Mouse (Mus musculus) WW6 (cell line): ENCODE data around the gene Cflar.
"Not testable (repeated sequence)": the region's sequence is repeated elsewhere in the genome, so short reads cannot be mapped to it uniquely, and the experiment has no call there.

Source experiments
- DNase-seq: peaks from one replicate; pipeline ENCODE4 v3.0.0-alpha.2; 2013; ENCODE audit warnings: low read depth, low spot score

The Cflar gene

DNA sequence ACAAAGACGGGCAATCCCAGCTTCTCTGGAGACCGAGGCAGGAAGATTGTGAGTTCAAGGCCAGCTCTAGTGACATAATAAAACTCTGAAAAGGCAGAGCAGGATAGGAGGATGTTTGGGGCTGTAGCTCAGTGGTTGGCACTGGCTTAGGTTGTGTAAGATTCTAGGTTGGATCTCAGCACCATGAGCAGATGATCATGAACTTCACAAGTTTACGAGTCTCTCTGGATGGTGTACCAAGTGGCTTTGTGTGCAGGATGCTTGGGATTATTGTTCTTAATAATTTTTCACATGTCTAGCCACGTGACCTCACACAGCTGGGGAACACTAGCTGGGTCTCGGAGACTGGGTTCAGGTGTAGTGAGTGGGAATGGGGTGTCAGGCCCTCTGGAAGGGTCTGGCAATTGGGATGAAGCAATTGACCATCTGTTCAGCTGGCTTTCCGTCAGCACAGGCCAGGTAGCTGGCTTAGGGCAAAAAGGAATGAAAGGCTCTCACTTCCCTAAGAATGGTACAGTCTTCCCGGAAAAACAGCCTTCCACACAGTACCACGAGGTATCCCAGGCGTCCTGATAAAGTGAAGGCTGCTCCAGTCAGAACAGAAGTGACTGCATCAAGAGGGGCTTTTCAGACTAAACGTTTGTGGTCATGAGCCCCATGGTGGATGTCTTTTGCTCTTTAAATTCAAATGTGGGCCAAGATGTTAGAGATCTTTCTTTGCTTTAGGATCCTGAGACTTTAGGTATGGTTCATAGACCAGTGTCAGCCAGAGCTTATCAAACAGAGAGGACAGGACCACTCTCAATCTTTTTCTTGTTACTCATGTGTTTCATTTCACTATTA lies 16.7 kb downstream of the Cflar start:
- DNase-seq, result no peak

DNA sequence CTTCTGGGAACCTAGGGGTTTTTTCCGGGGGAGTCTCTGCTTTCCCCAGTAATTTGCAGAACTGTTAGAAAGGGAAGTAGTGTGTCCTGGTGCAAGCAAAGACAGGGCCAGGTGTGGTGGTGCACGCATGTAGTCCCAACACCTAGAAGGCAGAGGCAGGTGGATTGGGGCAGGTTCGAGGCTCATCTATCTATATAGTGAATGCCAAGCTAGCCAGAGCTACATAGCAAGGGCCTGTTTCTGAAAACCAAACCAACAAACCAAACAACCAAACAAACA lies 17.2 kb downstream of the Cflar start:
- DNase-seq, result no peak

DNA sequence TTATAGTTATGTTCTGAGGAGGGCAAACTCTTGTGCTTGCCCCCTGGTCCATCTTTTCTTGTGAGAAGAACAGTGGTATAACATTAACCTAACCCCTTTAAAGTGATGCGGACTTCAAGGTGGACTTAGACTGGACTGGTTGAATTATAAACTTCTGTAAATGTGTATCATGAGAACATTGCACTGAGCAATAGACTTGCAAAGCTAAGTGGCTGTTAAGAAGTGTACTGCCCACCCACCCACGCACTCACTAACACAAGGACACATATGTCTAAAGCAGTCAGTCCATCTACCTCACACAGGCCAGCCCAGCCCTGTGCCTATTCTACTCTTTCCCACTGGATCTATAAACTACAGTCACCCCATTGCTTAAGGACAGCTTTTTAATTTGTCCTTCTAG lies 22.3 kb downstream of the Cflar start:
- no peak for DNase-seq

DNA sequence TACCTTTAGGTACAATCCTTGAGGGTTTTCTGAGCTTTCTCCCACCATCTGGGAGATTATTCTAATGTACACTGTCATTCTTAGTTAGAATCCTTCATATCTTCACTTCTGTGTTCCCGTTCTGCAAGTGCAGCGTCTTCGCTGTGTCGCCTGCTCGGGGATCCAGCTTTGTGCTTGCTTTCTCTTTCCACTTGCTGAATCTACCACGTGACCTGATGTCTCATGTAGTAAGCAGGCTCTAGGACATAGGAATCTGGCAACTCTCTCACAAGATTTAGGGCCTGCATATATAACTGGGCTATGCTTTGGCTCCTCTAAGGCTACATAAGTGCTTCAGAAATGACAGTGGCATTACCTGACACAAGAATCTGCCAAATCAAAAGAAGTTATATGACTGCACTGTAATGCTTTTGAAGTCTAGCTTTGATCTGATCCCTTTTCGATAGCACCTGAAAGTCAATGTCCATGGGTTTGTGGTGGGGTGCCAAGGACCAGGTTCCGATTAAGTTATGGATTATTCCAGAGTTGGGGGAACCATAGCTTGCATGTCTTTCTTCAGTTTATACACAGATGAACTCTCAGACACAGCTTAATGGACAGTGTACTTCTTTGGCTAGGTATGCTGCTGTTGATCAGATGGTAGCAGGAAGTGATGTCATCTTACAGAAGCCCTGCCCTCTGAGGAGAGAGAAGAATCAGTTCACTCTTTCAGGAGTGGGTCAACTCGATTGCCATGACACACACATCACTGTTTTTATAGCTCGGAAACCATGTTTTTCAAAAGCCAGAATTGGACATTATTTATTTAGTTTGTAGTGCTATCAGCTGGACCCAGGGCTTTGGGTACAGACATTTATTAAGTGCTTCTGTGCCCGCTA lies 23.0 kb downstream of the Cflar start:
- no peak for DNase-seq

DNA sequence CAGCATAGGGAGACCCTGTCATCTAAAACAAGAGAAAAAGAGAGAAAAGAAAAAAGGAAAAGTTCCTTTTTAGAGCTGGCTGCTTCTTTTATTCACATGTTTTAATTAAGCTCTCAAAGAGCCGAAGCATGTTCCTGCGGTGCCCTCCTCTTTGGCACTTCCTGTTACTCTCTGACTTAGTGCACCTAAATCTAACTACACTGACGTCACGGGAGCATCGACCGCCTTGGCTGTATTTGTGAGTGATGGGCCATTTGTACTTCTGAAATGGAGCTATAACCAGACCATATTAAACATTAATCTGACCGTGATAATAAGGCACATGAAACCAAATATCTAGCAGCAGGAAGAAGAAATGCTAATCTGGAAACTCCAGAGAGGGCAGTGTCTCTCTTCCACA lies 24.7 kb downstream of the Cflar start:
- DNase-seq, result no peak

DNA sequence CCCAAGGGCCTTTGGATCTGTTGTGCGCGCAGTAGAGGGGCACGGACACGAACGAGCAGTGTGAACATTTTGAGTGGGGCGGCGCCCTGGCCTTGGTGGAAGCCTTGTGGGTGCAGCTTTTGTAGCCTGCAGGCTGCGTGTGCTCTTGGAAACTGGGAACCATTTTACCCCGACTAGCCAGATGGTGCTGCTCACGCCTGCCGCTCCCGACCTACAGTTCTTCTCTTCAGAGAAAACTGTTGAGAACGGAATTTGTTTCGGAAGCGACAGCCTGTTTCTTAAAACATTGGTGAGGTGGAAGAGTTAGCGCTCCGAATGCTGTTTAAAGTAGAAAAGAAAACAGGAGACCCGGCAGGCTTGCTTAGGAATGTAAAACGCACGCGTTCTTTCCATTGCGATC lies 25.7 kb downstream of the Cflar start:
- no peak for DNase-seq

DNA sequence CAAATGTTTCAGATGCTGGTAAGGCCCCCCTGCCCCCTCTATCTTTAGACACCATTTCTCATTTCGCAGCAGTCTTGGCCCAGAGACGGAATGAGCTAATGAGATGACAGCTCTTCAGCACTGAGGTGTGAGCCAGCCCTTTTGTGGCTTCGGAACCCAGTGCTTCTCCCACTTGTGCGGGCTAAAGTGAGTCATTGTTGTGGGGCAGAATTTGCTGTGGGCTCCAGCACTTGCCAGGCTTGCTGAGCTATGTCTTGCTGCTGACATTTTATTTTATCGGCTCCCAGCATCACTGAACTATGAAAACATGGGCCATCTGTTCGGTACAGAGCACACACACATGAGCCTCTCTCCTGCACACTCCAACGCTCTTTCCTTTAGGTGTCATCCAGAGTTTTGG lies 28.2 kb downstream of the Cflar start:
- DNase-seq, result no peak

DNA sequence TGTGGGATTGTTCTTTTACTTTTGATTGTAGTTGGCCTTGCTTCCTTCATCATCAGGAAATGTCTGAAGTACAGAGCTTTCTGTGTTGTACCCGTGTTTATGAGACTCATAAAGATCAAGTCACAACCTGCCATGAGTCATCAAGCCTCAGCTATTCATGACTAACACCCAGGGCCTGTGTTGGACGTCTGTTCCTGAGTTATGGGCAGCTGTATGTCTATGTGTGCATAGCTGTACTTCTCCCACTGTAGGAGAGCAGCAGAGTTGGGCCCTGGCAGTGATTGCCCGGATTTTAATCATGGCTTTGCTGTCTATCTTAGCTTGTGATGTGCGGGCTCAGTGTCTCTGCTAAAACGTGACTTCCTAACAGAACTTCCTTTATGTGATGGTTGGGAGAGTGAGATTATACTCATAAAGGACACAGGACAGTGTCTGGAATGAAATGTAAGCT lies 31.3 kb downstream of the Cflar start:
- no peak for DNase-seq

DNA sequence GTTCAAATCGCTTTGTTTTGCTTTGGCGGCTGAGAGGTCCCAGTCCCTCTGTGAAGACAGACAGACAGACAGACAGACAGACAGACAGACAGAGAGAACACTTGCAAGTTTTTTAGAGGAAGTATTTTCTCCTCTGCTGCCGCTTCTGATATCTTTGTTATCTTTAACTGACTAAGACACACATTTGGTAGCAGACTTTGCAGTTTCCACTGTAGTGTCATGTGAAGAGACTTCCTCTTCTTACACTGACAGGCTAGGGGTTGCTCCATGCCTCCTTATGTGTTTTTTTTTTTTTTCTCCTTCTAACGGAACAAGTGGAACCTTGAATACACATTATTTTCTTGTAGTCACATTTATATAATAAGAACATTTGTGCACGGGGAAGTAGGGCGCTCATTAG lies 31.9 kb downstream of the Cflar start:
- no peak for DNase-seq

DNA sequence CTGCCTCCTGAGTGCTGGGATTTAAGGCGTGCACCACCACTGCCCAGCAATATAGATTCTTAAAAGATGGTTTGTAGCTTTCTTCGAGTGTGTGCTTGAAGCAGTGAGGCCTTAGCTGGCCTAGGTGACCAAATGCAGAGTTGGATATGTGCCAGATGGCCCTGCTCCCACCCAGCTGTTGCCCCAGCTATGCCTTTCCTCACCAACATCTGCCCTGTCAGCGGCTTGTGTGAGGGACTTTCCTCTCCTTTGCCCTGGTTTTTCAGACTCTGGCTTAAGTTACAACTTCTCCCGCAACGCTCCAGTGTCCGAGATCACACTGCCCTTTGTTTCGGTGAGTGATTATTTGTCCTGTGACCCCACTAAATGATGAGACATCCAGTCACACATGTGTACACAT lies 33.3 kb downstream of the Cflar start:
- DNase-seq, result no peak

DNA sequence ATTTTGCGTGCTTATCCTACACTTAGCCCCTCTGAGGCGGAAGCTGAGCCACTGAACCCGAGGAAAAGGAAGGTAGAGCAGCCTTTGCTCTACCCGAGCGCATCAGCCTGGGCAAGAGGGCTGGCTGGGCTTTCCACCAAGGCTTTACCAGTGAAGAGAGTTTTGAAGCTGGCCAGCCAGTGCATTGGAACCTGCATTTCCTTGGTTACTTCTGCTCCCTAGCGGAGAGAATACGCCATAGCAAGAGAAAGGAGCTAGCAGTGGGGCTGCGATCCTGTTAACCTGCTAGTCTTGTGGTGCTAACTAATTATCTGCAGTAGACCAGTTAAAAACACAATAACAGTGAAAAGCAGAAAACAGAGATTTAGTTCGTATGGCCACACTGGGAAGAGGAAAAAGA lies 35.6 kb downstream of the Cflar start:
- DNase-seq, result no peak

DNA sequence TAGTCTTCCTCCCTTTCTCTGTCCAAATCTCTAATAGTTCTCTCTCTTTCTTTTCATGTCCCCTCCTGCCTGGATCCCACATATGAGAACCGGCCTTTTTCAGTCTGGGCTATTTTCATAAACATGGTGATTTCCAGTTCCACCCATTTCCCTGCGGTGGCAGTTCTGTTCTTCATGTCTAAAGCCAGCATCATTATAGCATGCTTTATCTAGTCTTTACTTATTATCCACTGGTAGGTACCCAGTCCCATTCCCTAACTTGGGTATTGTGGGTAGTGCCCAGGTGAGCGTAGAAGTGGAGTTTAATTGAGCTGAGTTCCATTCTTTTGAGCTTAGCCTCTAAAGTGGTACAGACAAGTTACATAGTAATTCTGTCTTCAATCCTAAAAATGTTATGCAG lies 48.1 kb downstream of the Cflar start:
- DNase-seq, result no peak

DNA sequence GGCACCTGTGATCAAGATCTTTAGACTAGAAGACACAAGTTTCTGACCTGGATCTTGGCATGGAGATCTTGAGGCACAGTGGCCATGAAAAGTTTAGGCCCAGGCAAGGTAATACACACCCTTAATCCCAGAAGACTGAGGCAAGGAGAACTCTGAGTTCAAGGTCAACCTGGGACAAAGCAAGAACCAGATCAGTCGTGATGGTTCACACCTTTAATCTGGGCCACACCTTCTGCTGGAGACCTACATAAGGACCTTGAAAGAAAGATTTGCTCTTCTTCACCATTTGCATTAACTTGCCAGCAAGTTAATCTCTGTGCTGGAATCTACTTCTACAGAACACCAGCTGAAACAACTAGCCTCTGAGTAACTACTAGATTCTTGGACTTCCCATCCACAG lies 49.3 kb downstream of the Cflar start:
- no peak for DNase-seq

DNA sequence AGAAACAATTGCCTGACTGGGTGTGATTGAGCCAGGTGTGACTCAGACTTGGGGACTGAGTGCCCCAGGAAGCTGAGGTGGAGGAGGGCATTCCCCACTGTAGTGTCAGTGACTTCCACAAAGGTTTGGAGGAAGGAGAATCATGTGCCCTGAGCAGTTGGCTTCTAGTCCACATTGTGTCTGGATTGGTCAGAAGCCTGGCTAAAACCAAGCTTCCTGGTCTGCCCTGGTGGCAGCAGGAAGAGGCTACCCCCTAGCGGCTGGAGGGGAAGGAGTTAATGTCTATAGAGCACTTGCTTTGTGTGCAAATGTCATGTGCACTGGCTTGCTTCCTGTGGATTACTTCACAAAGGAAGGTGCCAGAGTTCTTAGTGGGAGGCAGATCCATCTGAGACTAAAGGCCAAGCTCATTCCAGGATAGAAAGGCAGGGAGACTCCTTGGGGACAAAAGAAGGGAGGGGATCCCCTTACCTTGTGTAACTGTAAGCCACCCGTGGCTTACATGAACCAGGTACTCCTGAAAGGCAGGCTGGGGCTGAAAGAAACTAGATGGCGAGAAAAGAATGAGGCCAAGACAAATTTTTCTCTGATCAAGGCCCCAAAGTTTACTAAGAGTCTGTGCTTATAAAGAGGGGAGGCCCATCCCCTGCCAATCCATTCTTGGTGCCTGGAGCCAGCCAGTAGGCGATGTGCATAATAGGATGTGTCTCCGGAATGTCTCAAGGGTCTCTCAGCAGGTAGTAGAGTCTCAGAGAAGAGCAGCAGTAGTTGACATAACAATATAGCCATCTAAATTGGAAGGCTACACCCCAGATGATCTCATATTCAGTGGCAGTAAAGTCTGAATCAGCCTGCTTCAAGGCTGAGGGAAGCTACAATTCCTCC lies 50.3 kb downstream of the Cflar start:
- not testable (repeated sequence) for DNase-seq

DNA sequence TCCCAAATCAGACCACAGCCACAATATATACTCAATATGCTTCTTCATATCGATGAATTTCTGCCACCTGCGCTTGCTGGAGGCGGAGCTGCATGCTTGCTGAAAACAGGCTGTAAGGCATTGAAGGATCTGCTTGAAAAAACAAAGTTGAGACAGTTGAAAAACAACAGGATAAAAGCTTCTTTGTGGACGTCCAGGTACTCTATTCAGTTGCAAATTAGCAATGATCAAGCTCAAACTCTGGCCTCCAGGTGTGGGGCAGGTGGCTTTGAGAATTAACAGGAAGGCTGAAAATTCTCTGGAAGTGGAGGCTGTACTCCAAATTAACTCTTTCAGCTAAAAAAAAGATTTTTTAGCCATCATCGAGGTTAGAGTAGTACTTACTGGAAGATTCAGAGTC lies 51.3 kb downstream of the Cflar start:
- no peak for DNase-seq

DNA sequence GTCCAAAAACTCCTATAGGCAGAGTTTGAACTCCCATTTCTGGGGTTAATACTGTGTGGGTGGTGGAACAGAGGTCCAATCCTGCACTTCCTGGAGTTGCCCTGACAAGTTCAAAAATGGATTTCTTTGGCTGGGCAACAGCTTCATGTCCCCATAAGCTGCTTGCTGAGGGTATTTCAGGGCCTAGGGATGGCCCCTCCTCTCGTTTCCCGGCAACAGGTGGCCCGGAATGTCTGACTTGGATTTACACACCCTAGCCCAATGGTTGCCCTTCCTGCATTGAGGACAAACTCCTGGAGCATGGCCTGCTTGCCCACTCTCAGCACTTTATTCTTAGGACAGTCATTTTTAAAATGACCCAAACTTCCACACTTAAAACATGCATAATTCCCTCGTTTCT lies 55.1 kb downstream of the Cflar start:
- DNase-seq, result not testable (repeated sequence)

DNA sequence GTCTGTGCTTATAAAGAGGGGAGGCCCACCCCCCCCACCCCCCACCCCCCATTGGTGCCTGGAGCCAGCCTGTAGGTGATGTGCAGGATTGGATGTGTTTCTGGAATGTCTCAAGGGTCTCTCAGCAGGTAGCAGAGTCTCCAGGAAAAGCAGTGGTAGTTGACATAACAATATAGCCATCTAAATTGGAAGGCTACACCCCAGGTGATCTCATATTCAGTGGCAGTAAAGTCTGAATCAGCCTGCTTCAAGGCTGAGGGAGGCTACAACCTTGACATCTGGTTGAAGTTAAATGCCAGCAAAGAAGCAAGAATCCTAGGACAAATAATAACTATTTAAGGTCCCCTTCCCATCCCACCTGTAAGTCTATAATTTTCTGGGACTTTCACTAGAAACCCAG lies 57.8 kb downstream of the Cflar start:
- DNase-seq, result no peak

DNA sequence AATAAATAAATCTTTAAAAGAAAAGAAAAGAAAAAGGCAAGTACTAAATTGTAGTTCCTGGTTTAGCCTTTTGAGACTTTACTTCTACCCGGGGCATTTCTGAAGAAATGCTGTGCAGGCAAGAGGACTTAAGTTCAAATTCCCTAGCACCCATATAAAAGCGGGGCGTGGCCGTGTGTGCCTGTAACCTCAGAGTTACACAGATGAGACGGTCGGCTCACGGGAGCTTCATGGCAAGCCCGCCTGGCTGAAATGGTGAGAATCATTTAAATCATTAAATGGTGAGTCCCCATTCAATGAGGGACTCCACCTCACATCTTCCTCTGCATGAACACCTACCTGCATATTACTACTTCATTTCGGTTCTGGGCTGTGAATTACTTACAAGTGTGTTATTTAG lies 58.4 kb downstream of the Cflar start:
- DNase-seq, result no peak

DNA sequence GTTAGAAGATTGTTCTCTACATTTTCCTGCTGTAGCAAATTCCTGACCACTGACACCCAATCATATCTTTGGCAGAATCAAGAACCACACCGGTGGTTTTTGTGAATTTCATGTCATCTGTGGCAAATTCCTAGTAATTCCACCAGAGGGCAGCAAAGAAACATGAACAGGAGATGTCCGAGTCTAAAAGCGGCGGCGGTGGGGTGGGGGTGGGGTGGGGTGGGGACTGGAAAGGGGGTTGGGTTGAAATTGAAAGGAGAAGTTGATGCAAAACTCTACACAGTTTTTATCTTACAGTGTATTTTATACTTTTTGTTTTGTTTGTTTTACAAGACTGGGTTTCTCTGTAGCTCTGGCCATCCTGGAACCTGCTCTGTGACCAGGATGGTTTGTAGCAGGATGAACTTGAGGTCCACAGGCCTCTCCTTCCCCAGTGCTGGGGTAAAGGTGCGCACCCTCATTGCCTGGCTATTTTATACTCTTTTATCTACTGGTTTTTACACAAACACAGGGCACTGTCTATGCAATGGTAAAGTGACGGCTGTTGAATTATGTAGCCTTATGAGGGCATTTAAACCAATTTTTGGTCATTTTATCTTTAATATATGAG lies 58.9 kb downstream of the Cflar start:
- DNase-seq, result no peak

DNA sequence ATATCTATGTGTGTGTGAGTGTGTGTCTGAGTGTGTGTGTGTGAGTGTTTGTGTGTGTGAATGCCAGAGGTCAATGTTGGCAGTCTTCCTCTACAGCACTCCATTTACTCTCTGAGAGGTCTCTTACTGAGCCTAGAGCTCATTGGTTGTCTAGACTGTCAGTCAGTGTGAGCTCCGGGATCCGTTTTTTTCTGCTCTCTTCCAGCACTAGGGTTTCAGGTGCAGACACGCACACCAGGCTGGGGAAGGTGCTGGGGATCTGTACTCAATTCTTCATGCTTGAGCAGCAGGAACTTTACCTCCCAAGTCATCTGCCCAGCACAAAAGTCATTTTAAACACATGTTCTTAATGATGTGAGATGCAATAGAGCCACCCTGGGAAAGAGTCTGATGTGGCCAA lies 60.8 kb downstream of the Cflar start:
- no peak for DNase-seq

DNA sequence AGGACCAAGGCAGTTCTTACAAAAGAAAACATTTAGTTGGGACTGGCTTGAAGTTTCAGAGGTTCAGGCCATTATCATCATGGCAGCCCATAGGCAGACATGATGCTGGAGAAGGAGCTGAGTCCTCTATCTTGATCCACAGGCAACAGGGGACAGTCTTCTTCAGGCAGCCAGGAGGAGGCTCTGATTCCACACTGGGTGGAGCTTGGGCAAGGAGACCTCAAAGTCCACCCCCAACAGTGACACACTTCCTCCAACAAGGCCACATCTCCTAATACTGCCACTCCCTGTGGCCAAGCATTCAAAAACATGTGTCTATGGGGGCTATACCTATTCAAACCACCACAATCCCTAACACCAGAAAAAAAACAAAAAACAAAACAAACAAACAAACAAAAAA lies 62.0 kb downstream of the Cflar start:
- DNase-seq, result no peak

DNA sequence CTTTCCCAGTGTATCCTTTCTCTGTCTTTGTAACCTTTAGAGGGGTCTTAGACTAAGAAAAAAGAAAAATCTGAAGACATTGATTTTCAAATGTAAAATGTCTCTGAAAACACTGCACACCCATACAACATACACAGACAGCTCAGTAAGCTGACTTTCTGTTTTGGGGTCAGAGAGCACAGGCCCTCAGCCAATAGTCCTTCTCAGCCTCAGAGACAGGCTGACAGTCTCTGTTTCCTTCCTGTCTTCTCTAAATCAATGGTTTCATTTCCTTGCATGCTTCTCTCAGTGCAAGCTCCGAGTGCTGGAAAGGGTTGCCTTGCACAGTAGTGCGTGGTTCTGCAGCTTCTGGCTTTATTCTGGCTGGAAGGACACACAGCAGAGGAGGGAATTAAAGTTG lies 62.6 kb downstream of the Cflar start:
- DNase-seq, result no peak
